Mouse (Mus musculus): ENCODE results near the gene Zfp428. TPM values are rescaled to one million over a fixed set of nuclear protein-coding genes. Genes with fewer than 3 reads are reported as not detected.
"Not testable (repeated sequence)": the region's sequence is repeated elsewhere in the genome, so short reads cannot be mapped to it uniquely, and the experiment has no call there.

Zfp428 gene
- total RNA-seq, 2 experiments from 2014 or later = 32.6 to 41.6 TPM

DNA sequence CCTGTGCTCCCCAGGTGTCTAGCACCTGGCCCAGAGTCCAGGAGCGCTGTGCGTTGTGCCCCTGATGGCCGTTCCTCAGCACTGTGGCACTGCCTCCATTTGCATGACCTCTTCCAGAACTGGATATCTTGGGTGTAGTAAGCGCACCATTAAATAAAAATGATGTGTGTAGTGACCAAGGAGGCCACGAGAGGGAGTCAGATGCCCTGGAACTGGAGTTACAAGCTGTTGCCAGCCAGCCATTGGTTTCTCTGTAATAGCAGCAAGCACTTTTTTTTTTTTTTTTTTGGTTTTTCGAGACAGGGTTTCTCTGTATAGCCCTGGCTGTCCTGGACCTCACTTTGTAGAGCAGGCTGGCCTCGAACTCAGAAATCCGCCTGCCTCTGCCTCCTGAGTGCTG lies 9.5 kb downstream of the Zfp428 start:
- not testable (repeated sequence) for H3K4me3 ChIP-seq, H3K27ac ChIP-seq
- DNase-seq (ENCODE audit: low spot score in 2 of 2) = peak in 1 of 2 experiments; percentile 61
- peak; percentile 65 for TF ChIP-seq CTCF (conservative IDR thresholded peaks at IDR 0.05)

DNA sequence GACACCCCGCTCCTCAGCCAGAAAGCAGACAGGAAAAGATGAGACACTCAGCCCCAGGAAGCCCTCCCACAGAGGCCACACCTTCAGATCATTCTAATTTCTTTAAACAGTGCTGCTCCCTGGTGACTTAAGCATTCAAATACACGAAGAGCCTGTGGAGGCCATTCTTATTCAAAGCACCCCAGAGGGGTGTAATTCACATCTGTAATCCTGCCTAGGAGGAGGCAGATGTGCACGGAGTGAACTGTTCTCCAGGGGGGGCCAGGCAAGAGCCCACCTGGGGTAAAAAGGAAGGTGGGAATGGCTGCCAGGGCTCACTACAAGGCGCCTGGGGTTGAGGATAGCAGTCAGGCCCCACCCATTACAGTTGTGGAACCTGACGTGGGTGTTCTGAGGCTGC lies 10.3 kb downstream of the Zfp428 start:
- Histone ChIP-seq H3K27ac (peak overlapping the region; percentile 28; the same call in 1 of the 2 replicates), H3K4me3 (no peak overlapping the region)
- no peak for TF ChIP-seq CTCF (conservative IDR thresholded peaks at IDR 0.05)
- no peak for DNase-seq (ENCODE audit: low spot score in 2 of 2)

DNA sequence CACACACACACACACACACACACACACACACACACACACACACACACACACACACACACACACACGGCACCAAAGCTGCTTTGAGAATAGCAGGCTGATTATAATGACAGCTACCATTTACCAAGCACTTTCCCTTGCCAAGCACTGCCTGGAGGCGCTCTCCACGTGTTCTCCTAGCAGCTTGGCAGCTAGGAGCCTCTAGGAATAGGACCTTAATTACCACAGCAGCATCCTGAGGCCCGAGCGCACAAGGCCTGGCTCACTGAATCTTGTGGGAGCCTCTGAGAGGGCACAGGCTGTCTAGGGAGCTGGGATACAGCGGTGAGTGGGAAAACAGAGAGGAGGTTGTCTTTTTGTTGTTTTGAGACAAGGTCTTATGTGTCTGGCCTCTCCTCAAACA lies 10.8 kb downstream of the Zfp428 start:
- DNase-seq (ENCODE audit: low spot score in 2 of 2) = peak in 1 of 2 experiments; percentile 70
- TF ChIP-seq CTCF (conservative IDR thresholded peaks at IDR 0.05) = no peak
- Histone ChIP-seq H3K4me3 (no peak overlapping the region), H3K27ac (peak overlapping the region; percentile 80)

DNA sequence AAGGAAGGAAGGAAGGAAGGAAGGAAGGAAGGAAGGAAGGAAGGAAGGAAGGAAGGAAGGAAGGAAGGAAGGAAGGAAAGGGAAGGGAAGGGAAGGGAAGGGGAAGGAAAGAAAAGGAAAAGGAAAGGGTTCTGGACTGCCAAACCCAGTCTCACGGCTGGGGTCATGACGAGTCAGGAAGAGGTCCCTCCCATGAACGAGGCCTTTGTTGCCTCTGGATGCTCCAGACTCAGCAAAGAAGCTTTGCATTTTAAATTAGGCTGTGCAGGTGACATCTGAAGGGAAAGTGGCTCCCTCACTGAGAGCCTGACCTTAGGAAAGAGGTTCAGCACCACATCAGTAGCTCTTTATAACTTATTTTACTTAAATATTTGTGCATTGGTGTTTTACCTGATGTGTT lies 12.3 kb downstream of the Zfp428 start:
- TF ChIP-seq CTCF (conservative IDR thresholded peaks at IDR 0.05) = no peak
- H3K4me3 ChIP-seq = no peak overlapping the region
- H3K27ac ChIP-seq = no peak overlapping the region
- DNase-seq (ENCODE audit: low spot score in 2 of 2) = no peak

DNA sequence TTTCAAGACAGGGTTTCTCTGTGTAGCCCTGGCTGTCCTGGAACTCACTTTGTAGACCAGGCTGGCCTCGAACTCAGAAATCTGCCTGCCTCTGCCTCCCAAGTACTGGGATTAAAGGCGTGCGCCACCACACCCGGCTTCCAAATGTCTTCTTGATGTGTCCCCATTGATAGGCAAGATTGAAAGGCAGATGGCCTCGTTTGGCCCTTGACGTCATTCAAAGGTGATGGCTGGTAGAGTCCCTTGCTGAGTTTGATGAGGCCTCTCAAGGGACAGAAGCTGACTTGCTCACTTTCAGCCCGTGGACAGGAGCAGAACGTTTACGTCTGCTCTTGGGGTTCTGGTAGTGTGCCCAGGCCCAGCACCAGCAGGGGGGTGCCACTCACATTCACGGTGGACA lies 13.2 kb downstream of the Zfp428 start:
- not testable (repeated sequence) for DNase-seq (ENCODE audit: low spot score in 2 of 2); H3K4me3 ChIP-seq

DNA sequence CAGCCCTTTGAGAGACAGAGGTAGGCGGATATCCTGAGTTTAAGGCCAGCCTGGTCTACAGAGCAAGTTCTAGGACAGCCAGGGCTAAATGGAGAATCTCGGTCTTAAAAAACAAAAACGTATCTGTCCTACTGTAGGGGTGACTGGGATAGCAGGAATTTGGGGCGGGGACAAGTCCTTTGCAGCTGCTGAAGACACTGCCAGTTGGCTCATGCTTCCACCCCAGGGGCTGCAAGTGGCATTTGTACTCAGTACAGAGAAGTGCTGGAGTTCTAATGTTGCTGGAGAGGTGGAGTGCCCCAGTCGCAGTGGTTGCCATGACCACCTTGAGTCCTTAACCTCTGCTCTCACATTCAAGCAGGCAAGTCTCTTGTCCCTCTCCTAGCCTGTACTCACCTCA lies 16.0 kb downstream of the Zfp428 start:
- Histone ChIP-seq H3K4me3 (no peak overlapping the region), H3K27ac (no peak overlapping the region)
- no peak for DNase-seq (ENCODE audit: low spot score in 2 of 2)
- TF ChIP-seq CTCF (conservative IDR thresholded peaks at IDR 0.05) = no peak

More for the DNA sequence above, 13.2 kb downstream of the Zfp428 start:
- H3K27ac ChIP-seq = not testable (repeated sequence)

DNA sequence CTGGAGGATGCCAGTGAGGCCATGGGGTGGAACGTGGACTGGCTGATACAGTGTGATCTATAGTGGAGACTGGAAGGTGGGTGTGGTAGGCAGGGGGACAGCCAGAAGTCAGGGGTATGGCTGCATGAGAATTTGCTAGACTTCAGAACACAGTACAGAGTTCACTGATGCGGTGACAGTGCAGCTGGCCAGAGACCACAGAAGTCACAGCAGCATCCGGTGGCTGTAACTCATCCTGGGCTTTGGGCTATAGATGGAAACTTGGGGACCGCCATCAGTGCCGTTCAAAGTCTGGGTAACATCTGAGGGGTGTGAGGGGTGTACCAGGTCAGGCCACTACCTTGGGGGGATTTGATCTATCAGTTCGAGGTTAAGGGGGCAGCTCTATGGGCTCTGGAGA lies 16.9 kb downstream of the Zfp428 start:
- DNase-seq (ENCODE audit: low spot score in 2 of 2) = no peak
- Histone ChIP-seq H3K27ac (no peak overlapping the region), H3K4me3 (no peak overlapping the region)
- TF ChIP-seq CTCF (conservative IDR thresholded peaks at IDR 0.05) = no peak

DNA sequence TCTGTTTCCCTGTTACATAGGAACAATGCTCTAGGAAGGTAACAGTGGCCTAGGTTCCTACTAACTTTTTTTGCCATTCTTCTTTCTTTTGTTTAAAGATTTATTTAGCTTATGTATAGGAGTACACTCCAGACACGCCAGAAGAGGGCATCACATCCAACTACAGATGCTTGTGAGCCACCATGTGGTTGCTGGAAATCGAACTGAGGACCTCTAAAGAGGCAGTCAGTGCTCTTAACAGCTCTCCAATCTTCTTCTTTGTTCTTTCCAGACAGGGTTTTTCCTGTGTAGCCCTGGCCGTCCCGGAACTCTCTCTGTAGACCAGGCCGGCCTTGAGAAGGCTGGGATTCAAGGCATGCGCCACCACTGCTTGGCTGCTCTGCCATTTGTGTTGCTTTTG lies 18.2 kb downstream of the Zfp428 start:
- peak; percentile 31; the same call in 1 of the 2 replicates for TF ChIP-seq CTCF (conservative IDR thresholded peaks at IDR 0.05)
- H3K27ac ChIP-seq = no peak overlapping the region
- no peak overlapping the region for H3K4me3 ChIP-seq
- no peak for DNase-seq (ENCODE audit: low spot score in 2 of 2)

DNA sequence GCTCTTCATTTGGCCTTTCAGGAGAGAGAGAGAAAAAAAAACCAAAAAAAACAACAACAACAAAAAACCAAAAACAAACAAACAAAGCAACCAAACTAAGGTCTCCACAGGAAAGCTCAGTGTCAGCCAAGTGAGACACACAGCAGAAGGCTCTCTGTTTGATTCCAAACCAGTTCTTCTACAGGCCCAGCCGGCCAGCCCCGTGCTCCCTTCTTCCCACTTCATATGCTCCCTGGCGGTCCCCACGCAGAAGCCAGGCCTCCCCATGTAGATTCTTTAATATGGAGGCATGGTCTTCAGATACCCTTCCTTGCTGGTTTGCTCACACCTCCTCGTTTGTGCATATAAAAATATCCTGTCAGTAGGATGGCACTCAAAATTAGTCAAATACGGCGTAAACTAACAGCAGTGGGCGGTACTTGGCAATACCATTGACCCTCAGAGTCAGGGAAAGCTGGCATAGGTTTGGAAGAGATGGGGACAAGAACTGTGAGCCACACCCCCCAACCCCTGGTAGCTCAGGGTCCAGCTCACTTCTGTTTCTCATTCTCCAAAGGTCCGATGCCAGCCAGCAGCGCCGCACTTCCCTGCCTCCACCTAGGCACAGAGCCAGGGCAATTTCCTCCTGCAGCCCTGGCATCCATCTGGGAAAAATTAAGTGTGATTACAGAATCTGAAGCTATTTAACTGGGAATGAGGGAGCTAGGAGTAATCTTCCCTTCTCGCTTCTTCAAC lies 19.0 kb downstream of the Zfp428 start:
- no peak for TF ChIP-seq CTCF (conservative IDR thresholded peaks at IDR 0.05)
- peak in 1 of 2 experiments; percentile 47 for DNase-seq (ENCODE audit: low spot score in 2 of 2)
- H3K27ac ChIP-seq = peak overlapping the region; percentile 62
- no peak overlapping the region; the same call in 1 of the 2 replicates for H3K4me3 ChIP-seq

DNA sequence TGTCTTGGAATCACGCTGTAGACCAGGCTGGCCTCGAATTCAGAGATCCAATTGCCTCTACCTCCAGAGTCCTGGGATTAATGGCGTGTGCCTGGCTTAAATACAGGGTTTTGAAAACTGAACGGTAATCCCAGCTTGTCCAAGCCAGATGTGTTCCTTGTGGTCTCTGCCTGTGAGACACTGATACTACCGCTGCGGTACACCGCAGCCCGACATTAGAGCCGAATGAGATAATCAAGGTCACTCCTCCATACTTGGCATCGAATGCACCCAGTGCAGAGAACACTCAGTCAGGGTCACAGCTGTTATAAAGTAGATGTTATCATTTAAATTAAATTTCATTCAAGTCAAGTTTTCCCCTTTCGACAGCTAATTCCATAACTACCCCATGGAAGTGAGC lies 22.1 kb downstream of the Zfp428 start:
- Histone ChIP-seq H3K27ac (no peak overlapping the region), H3K4me3 (no peak overlapping the region)
- DNase-seq (ENCODE audit: low spot score in 2 of 2) = no peak
- TF ChIP-seq CTCF (conservative IDR thresholded peaks at IDR 0.05) = no peak

DNA sequence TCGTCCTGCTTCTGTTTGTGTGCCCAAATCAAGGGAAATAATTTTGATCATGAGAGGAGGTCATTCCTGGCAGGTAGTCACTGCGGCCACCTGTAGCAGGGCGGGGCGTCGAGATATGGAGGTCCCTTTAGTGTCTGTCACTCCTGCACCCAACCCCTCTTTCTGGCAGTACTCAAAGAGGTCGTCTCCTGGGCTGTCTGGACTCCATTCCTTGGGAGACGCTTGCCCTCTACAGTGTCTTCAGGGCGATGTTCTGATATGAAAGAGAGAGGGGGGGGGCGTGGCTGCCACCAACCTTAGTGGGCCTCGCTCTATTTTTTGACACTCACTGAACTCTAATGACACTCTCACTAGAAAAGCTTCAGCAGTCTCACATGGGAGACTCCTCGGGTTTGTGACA lies 22.8 kb downstream of the Zfp428 start:
- DNase-seq (ENCODE audit: low spot score in 2 of 2) = no peak
- no peak for TF ChIP-seq CTCF (conservative IDR thresholded peaks at IDR 0.05)
- peak overlapping the region; percentile 98 for H3K27ac ChIP-seq

DNA sequence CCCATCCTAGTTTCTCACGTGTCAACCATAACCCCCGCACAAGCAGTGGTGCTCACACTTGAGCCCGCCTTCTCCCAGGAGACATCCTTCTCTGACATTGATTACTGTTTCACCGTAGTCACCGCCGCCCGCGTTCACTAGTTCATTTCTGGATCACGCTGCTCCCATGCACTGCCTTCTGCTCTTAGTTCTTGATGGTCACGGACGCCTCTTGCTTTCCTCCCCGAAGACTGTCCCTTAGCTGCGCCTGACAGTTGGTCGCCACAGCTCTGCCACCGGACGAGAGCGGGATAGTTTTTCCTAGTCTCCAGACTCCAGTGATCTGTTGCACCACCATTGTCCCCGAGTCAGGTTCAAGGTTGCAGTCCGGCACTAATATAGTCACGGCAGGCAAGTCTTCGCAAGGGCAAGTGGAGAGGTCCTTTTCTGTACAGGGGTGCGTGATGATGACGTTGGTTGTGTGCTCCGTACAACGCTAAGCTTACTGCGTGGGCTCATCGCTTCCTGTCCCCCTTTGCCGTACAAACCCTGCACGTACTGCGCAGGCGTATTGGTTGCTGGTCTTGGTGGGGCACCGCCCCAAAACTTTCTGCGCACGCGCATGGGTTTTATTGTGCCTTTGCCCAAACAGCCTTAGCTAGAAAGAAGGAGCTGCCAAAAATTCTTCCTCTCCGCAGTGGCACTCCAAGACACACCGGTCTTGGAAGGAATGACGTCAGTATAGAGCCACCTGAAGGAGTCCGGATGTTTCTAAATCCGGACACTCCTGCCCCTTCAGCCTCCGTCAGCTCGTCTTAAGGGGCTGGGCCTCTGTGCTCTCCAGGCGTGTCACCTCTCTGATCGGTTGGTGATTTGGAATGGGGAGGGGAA lies 23.5 kb downstream of the Zfp428 start, which contains the start of gene Irgq:
Gene Irgq, plus strand, starts transcription at position 628 of the 870 bp plus-strand sequence.
- peak; percentile 99 for DNase-seq (ENCODE audit: low spot score in 2 of 2)
- TF ChIP-seq CTCF (conservative IDR thresholded peaks at IDR 0.05) = no peak
- Histone ChIP-seq H3K27ac (peak within 1 kb of the TSS; percentile 98), H3K4me3 (peak within 1 kb of the TSS; percentile 92)

More for the DNA sequence above, 22.8 kb downstream of the Zfp428 start:
- H3K4me3 ChIP-seq = peak overlapping the region; percentile 92
